Mouse (Mus musculus) intestine, embryonic 14.5 days (tissue): Measurements from ENCODE around the gene Lemd1. TPM values are rescaled to one million over a fixed set of nuclear protein-coding genes. Genes with fewer than 3 reads are reported as not detected.

ENCODE experiments used
- ATAC-seq: fragments of 200-750 bp; cut with Nextera tagmentation; replicated peaks from 2 replicates; pipeline ENCODE4 v1.8.0; 2017; ENCODE audit warnings: low read depth, moderate number of reproducible peaks, moderate TSS enrichment, moderate library complexity; ENCODE audit not compliant: low FRiP score, low TSS enrichment
- DNase-seq: peaks from one replicate; pipeline ENCODE4 v3.0.0-alpha.2; 2018; ENCODE audit warnings: low spot score
- H3K27ac ChIP-seq: fragments of 300-500 bp; sonication (generic); 2 replicates; pipeline ENCODE4 v1.5.1; 2014; ENCODE audit warnings: low read depth, mild to moderate bottlenecking, control low read depth
- H3K27me3 ChIP-seq: fragments of 300-500 bp; sonication (generic); replicated peaks from 2 replicates; pipeline ENCODE4 v1.6.1; 2014; ENCODE audit warnings: low read length, control low read depth; ENCODE audit not compliant: control insufficient read depth, insufficient read depth
- H3K36me3 ChIP-seq: fragments of 300-500 bp; sonication (generic); 2 replicates; pipeline ENCODE4 v1.6.1; 2014; ENCODE audit warnings: low read length, control low read depth; ENCODE audit not compliant: control insufficient read depth, insufficient read depth
- H3K4me1 ChIP-seq: fragments of 300-500 bp; sonication (generic); replicated peaks from 2 replicates; pipeline ENCODE4 v1.6.1; 2014; ENCODE audit warnings: low read length, control low read depth, mixed read lengths; ENCODE audit not compliant: control insufficient read depth, insufficient read depth
- H3K4me2 ChIP-seq: fragments of 300-500 bp; sonication (generic); 2 replicates; pipeline ENCODE4 v1.6.1; 2014; ENCODE audit warnings: low read length
- H3K4me3 ChIP-seq: fragments of 300-500 bp; sonication (generic); 2 replicates; pipeline ENCODE4 v1.5.1; 2014; ENCODE audit warnings: low read depth, low read length, control low read depth, mixed read lengths
- H3K9ac ChIP-seq: fragments of 300-500 bp; sonication (generic); 2 replicates; pipeline ENCODE4 v1.6.1; 2014; ENCODE audit warnings: mild to moderate bottlenecking, low read length
- H3K9me3 ChIP-seq: fragments of 300-500 bp; sonication (generic); 2 replicates; pipeline ENCODE4 v1.6.1; 2016; ENCODE audit warnings: low read length, control low read depth; ENCODE audit not compliant: control insufficient read depth
- WGBS: fragments of 180-500 bp; shearing (Covaris S2); extraction: QIAGEN DNeasy Blood & Tissue Kit; methylation state at CpG from one replicate; pipeline ENCODE4 v1.1.7; 2014; 5-methylcytosine and 5-hydroxymethylcytosine counted together
- polyA plus RNA-seq: library from polyadenylated mRNA; unstranded; fragments of >200 nt; fragmentation: Nextera tagmentation; extraction: Ambion mirVana; gene quantifications from 2 replicates; pipeline ENCODE4 v1.2.1, GENCODE M21; 2014

The Lemd1 gene
- polyA plus RNA-seq, 1 experiment from 2014 or later: 0.27 TPM

DNA sequence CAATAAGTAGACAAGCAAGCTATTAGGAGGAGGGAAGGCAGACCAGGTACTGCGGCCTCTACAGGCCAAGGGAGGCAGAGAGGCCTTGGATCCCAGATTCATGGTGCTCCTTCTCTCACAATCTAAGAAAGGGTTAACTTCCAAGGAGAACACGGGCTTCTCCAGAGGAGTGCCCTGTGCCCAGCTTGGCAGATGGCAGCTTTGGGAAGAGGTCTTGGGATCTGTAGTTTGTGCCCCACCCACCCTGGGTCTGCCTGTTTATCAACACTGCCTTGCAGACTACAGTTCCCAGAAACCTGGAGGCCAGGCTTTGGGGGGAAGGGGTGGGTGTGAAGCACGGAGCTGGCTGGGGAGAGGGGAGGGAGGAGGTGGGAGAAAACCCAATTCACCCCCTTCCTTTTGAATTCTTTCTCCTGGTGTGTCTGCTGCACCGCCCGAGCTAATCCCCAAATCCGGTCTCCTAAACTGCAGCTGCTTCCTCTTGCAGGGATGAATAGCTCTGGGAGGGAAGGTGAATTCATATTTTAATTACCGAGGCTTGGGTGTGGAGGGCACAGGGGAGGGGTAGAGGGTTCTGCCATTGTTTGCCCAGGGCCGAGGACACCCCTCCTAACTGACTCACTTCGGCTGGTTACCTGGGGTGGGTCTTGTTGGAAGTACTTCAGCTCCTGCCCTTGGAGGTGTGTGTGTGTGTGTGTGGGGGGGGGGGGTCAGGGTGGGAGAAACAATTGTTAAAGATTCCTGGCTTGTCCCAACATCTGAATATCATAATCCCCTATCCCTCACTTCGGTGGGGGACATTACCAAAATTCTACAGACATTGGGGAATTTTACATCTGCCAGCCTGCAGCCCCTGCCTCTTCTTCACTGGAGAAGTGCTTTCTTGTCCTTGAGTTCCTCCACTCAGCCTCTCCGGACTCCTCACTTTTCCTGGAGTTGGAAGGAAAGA is 9.6 kb downstream of the Lemd1 start:
- WGBS: 12% methylated on average over 11 of the region's 11 CpGs
- Histone ChIP-seq H3K4me1 (peaks cover 11% of the 10 kb centered on the region; the same call in 1 of the 2 replicates), H3K27ac (no peak overlapping the region), H3K9ac (no peak overlapping the region), H3K4me3 (no peak overlapping the region), H3K36me3 (no peaks in the 10 kb centered on the region), H3K4me2 (peak overlapping the region; percentile 23), H3K27me3 (peaks cover 17% of the 10 kb centered on the region; the same call in 1 of the 2 replicates), H3K9me3 (no peaks in the 10 kb centered on the region)
- ATAC-seq (0 out of 2 replicates have a peak, but pooled peaks have one; percentile 43), DNase-seq (peak; percentile 61)

DNA sequence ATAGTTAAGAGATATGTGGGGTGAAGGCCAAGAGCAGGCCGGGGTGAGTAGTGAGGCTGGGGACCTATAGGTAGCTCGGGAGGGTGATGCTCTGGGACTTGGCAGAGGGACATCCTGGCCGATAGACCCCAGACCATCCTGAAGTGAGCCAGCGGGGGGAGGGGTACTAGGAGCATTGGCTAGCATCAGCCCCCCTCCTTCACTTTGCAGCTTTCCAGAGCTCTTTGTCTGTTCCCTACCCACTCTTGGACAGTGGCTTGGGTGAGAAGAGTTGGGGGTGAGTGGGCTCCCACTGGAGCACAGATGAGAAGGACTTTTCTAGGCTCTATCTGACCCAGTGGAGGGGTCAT is 10.3 kb downstream of the Lemd1 start:
- 40% methylated on average over 4 of the region's 4 CpGs for WGBS
- Histone ChIP-seq H3K27ac (no peak overlapping the region), H3K4me3 (no peak overlapping the region), H3K27me3 (peaks cover 17% of the 10 kb centered on the region; the same call in 1 of the 2 replicates), H3K4me1 (peaks cover 11% of the 10 kb centered on the region; the same call in 1 of the 2 replicates), H3K9me3 (no peaks in the 10 kb centered on the region), H3K36me3 (no peaks in the 10 kb centered on the region), H3K9ac (no peak overlapping the region), H3K4me2 (no peak overlapping the region)
- DNase-seq: no peak
- no peak for ATAC-seq

DNA sequence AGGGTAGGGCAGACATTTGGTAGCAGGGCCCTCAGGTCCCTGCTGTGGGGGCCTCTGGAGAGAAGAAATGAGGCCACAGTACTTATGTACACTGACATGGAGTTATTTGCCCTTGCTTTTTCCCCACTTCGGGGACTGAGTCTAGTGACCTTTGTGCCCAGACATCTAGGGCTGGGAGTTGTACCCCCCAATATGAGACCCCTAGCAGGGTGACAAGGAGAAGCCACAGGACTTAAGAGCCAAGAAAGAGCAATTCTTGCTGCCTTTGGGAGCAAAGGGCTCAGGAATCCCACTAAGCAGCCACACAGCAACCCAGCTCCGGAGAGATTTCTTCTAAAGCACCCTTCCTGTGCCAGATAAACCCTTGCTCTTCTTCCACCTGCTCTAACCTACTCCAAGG is 10.7 kb downstream of the Lemd1 start:
- peaks cover 11% of the 10 kb centered on the region; the same call in 1 of the 2 replicates for H3K4me1 ChIP-seq
- DNase-seq (no peak), ATAC-seq (no peak)
- no peak overlapping the region for H3K4me2 ChIP-seq
- no peak overlapping the region for H3K27ac ChIP-seq
- WGBS: 53% methylated on average over 2 of the region's 2 CpGs
- H3K9me3 ChIP-seq: no peaks in the 10 kb centered on the region
- H3K9ac ChIP-seq: no peak overlapping the region
- H3K36me3 ChIP-seq: no peaks in the 10 kb centered on the region
- peaks cover 17% of the 10 kb centered on the region; the same call in 1 of the 2 replicates for H3K27me3 ChIP-seq
- H3K4me3 ChIP-seq: no peak overlapping the region

DNA sequence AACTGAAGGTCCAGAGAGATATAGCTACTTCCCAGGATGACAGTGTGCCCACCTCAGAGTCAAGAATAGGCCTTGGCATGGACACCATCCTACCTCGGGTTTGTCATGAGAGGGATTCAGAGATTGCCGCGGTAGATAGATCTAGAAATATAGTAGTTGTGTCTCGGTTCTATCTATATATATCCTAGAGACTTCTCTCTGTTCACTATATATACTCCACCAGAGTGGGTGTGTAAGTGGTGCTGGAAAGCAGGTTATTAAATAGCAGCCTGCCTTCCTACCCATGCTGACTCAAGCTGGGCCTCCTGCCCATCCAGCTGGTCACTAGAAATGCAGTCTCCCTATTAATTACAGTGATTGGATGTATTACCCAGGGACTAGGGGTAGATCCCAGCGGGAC is 11.5 kb downstream of the Lemd1 start:
- Histone ChIP-seq H3K4me1 (peaks cover 11% of the 10 kb centered on the region; the same call in 1 of the 2 replicates), H3K27ac (no peak overlapping the region), H3K9me3 (no peaks in the 10 kb centered on the region), H3K36me3 (no peaks in the 10 kb centered on the region), H3K4me2 (no peak overlapping the region), H3K4me3 (no peak overlapping the region), H3K27me3 (peaks cover 14% of the 10 kb centered on the region; the same call in 1 of the 2 replicates), H3K9ac (no peak overlapping the region)
- DNase-seq (no peak), ATAC-seq (no peak)
- WGBS: 91% methylated on average over 5 of the region's 5 CpGs

DNA sequence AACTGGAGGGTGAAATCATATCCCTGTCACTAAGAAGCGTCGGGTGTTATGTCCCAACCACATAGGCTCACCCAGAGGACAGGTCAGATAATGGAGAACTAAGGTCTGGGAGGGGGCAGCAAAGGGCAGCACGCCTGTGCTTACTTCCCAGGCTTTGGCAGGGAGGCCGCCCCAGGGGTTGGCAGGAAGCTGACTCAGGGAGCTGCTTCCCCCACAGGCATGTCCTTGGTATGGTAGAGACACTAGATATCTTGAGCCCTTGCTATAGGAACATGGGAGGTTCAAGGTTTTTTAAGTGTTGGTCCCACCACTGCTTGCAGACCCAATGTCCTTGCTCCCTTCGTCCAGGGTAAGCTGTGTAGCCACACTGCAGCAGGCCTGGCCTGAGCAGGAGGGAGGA is 14.7 kb downstream of the Lemd1 start:
- Histone ChIP-seq H3K4me3 (no peak overlapping the region), H3K27ac (no peak overlapping the region), H3K36me3 (no peaks in the 10 kb centered on the region), H3K4me2 (no peak overlapping the region), H3K9me3 (no peaks in the 10 kb centered on the region), H3K9ac (no peak overlapping the region), H3K4me1 (peaks cover under 1% of the 10 kb centered on the region; the same call in 1 of the 2 replicates), H3K27me3 (peaks cover 7% of the 10 kb centered on the region; the same call in 1 of the 2 replicates)
- DNase-seq (no peak), ATAC-seq (no peak)
- WGBS: 58% methylated on average over 5 of the region's 5 CpGs

DNA sequence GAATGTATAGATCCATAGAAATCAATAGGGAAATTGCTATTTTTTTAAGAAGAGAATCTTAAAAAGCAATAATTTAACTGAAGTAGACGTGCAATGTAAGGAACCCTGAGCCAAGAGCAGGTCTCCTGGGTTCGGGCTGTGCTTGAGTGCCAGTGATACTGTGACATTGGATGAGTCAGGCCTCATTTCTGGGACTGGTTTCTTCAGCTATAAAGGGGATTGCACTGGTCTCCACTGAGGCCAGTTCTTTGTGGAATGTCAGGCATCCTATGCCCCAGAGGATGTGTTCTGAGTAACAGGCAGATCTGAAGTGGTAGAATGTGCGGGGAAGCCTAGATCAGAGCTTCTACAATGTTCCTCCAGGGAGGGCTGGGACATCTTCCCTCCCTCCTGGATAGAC is 15.6 kb downstream of the Lemd1 start:
- no peak for ATAC-seq
- Histone ChIP-seq H3K27me3 (peaks cover 7% of the 10 kb centered on the region), H3K9me3 (no peaks in the 10 kb centered on the region), H3K27ac (no peak overlapping the region), H3K4me2 (no peak overlapping the region), H3K9ac (no peak overlapping the region), H3K4me3 (no peak overlapping the region), H3K4me1 (no peaks in the 10 kb centered on the region), H3K36me3 (no peaks in the 10 kb centered on the region)
- DNase-seq: no peak
- WGBS: 81% methylated on average over 3 of the region's 3 CpGs

DNA sequence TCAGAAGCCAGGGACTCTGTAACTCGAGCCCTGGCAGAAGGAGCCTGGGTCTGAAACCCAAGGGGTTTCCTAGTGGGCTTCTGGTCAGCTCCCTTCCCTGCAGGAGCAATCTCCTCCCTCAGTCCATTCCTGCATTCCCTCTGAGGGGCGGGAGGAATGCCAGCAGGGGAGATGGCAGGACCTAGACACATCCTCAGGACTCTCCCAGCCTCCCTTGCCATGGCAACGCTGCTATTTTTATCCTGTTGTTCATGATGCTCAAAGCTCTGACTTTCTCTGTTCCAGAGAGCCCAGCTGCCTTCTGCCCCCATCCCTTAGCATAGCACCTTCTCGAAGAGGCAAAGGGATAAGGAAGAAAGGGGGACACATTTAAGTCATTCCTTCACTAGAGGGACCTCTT is 16.9 kb downstream of the Lemd1 start:
- 14% methylated on average over 4 of the region's 4 CpGs for WGBS
- DNase-seq: no peak
- Histone ChIP-seq H3K4me2 (no peak overlapping the region), H3K27ac (no peak overlapping the region), H3K9me3 (no peaks in the 10 kb centered on the region), H3K4me1 (no peaks in the 10 kb centered on the region), H3K36me3 (no peaks in the 10 kb centered on the region), H3K9ac (no peak overlapping the region), H3K4me3 (no peak overlapping the region), H3K27me3 (peaks cover 7% of the 10 kb centered on the region)
- no peak for ATAC-seq

DNA sequence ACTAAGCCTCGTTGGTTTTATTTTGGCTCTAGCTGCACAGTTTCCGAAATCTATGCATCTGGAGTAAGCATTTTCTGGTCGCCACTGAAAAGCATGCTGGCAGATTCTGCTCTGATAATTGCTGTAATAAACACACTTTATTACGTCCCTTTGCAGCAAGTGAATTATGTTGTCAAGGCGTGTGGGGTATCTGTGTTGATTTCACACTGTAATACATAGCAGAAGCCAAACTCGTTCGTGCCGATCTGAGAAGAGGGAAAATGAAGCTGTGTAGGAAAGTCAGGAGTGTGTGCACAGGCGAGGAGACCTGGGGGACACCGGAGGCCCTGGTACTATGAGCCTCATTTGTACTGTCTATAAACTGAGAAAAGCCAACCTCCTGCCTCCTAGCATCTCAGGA is 18.2 kb downstream of the Lemd1 start:
- Histone ChIP-seq H3K27ac (no peak overlapping the region), H3K4me3 (no peak overlapping the region), H3K4me1 (no peaks in the 10 kb centered on the region), H3K4me2 (no peak overlapping the region), H3K27me3 (peaks cover 6% of the 10 kb centered on the region), H3K9ac (no peak overlapping the region), H3K9me3 (no peaks in the 10 kb centered on the region), H3K36me3 (no peaks in the 10 kb centered on the region)
- 62% methylated on average over 10 of the region's 10 CpGs for WGBS
- ATAC-seq (no peak), DNase-seq (no peak)

DNA sequence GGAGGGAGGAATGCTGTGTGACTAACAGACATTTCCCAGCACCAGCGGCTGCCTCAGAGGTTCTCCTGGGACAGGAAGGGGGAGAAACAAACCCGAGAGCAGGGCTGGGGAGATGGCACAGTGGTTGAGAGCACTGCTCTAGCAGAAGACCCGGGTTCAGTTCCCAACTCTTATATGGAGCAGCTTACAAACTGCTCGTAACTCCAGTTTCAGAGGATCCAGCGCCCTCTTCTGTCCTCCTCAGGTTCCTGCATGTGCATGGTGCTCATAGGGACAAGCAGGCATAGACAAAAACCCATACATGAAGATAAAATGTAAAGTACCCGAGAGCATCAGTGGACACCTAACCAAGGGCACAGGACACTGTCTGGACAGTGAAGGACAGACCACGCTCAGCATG is 19.7 kb downstream of the Lemd1 start:
- Histone ChIP-seq H3K27ac (no peak overlapping the region), H3K4me3 (no peak overlapping the region), H3K9me3 (no peaks in the 10 kb centered on the region), H3K36me3 (no peaks in the 10 kb centered on the region), H3K4me2 (no peak overlapping the region), H3K27me3 (peaks cover 4% of the 10 kb centered on the region), H3K4me1 (no peaks in the 10 kb centered on the region), H3K9ac (no peak overlapping the region)
- ATAC-seq (no peak), DNase-seq (no peak)
- 21% methylated on average over 7 of the region's 7 CpGs for WGBS
